Mouse (Mus musculus) retina, adult 2 months (tissue): ENCODE results near the gene Tob1.

Source experiments
- DNase-seq: peaks from one replicate; pipeline ENCODE4 v3.0.0-alpha.2; 2012; ENCODE audit warnings: low read depth, low spot score

The Tob1 gene

DNA sequence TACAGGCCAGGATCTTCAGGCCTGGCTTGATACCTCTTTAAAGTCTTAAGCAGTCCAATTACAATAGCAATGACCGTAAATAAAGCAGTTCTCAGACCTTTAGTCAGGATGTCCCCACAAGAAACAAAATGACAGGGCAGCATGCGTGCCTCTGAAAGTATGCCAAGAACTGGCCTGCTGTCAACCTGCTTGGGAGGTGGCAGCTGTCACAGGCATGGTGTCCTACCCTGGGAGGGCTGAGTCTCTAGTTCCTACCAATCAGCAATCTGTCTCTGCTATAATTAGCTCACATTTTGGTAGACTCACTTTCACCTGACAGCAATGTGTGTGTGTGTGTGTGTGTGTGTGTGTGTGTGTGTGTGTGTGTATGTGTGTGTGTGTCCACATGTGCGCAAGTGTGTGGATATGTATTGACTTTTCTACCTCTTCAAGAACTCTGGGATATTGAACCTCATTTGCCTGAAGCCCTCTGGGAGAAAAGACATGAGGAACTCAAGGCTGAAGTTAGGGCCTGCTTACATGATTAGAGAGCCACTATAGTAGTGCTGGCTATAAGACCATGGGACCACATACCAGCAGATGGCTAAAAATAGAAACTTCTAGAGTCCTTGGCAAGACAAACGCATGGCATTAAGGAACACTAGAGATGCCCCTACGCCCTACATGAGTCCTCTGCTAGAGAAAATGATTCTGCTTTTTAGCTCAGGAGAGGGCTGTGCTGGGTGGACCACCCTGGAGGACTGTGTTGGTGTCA is 18.1 kb downstream of the Tob1 start:
- DNase-seq, result no peak

DNA sequence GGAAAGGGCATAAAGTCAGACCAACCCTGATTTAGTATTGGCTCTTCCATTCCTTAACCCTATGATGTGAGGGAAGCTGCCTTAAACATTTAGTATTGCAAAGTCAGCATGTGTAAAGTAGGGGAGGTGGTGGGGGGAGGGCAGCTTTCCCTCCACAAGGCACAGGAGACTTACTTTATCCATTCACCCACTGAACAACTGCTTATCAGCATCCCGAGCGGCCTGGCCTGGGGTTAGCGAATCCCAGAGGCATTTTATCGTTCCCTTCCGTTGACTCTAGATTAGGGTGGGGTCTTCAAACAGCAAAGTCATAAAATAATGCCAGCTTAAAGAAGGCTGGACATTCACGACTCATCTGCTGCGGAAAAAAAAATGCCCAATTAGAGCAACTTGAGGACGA is 19.0 kb downstream of the Tob1 start:
- DNase-seq, result no peak

DNA sequence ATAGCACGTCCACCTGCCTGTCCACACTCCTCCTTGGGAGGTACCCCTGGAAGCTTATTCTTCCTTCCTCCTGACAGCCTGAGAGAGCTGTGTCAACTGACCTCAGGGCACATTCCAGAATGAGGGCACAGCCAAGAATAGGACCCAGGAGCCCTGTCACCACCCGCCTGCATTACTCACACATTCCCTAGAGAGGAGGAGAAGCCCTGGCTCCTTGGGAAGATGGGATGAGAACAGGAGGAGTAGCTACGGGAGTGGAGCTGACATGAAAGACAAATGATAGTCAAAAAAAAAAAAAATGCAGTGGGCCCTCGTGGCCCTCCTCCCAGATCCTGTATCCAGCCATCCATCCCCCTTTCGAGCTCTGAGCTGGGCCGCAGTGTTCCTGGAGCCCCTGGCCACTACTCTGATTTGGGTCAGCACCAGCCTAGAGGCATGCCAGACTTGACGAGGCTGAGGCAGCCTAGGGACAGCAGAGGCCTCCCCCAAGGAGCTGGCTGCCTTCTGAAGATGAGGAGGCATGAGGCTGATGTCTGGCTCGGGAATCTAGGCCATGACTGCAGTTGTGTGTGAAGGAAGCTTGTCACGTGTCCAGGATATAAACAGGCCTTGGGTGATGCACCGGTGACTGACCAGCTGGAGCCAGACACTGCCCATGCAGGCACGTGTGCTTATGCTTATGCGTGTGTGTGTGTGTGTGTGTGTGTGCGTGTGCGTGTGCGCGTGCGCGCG is 20.7 kb downstream of the Tob1 start:
- DNase-seq, result no peak

DNA sequence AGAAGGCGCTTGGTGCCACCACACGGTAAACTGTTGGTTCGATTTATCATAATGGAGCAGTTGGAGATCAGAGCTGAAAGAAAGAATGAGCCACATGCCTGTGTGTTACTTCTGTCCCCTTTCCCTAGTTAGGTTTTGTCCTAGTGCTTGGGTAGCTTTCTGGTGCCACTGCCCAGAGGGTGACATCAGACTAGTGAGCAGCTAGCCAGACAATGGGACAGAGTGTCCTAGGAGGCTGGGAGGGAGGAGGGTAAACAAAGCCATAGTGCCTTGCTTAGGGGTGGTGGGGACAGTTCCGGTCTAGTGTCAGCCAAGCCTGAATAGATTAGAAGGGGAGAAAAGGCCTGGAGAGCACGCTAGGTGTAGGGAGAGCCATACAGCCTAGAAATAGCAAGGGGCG is 22.2 kb downstream of the Tob1 start:
- DNase-seq, result no peak

DNA sequence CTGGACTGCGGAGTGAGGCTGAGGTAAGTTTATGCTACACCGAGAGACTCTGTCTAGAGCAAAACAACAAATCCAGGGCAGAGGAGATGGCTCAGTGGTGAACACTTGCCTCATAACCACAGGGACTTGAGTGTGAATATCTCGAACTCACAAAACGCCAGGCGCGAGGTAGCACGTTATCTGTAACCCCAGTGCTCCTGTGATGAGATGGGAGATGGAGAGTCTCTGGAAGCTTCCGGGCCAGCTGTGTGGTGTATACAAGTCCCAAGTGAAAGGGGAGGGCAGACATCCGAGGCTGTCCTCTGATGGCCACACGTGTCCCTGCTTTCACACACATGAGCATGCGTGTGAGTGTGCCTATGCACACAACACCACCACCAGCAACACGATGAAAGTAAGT is 23.1 kb downstream of the Tob1 start:
- no peak for DNase-seq

DNA sequence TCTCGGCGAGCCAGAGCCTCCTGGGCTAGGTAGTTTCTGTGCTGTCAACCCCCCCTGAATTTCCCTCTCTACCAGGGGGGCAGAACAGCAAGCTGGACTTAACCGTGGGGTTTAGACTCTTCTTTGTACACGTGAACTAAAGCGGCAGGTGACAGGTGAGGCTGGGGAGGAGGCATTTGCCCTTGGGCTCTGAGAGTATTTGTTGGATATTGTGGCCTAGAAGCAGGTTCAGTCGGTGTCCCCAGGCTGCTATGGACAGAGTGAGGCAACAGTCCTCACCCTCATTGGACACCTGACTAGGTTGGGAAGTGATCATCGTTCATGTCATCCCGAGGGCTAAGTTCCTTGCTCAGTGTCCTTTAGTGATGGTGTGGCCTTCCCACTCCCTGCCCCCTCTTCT is 23.6 kb downstream of the Tob1 start:
- no peak for DNase-seq

DNA sequence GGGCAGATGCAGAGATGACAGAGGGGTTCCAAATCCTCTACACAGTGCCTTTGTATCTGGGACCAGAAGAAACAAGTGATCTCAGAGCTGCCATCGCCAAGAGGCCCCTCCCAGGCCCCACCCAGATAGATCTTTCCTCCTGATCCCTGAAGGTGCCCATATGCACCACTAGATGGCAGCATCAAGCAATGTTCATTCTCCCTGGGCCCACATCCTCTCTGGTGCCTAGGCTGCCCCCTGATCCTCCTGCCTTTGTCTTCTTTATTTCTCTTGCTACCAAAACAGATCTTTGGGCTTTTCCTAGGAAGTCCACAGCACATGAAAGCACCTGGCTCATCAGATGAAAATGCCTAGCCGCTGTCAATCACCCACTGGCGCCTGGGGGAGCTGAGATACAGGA is 24.8 kb downstream of the Tob1 start:
- DNase-seq, result peak; percentile 66

DNA sequence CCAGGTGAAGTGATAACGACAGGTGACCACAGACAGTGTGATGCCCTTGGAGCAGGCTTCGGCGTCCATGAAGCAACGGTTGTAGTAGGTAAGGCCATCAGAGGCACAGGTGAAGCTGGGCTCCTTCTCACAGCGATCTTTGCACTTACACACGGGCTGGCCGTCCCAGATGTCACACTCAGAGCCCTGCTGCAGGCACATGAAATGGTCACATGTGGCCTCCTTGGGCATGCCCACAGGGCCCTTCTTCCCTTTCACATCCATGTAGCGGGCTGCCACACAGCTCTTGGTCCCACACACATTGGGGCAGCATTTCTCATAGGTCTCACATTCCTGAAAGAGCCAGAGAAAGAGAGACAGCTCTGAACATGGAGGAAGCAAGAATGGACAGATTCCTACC is 27.5 kb downstream of the Tob1 start:
- DNase-seq, result no peak

DNA sequence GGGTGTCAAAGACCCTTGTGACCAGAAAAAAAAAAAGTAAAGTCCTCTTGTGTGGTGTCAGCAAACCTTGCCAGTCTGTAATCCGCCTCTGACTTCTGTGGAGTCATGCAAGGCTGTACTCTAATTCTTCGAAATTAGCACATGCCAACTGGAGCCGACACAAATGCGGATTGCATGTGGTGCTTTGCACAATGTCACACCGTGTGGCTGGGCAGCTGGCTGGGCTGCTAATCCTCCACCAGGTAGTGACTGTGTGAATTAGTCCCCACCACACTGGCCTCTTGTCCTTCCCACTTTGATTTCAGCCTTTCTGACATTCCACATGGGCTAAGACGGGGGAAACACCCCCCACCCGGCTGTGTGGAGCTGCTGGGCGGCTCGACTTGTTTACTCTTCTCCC is 28.5 kb downstream of the Tob1 start:
- DNase-seq, result no peak

DNA sequence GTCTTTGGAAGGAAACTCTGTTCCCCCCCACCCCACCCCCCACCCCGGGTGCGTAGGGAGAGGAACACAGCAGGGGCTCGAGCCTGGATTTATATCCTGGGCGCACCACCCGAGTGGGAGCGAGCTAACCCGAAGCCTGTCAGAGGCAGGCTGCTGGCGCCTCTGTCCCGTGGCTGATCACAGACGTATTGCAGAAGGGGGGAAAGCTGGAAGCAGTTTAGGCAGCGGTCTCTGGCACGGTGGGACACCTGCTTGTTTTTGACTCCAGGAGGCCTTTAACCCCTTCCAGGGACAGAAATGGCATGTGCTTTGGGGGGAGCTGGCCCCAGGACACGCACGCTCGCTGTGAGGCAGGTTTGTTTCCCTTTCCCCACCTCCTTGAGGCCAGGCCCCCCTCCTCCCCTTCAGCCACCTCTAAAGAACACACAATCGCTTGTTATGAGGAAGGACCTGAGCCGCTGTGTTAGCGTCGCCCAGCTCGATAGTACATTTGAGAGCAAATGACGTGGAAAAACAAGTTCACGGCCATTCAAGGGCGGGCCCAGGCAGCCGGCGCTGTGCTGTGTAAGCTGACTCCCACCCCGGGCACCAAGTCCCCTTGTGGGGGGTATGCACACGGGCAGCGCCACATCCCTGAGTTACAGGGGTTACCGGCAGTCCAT is 31.6 kb downstream of the Tob1 start:
- DNase-seq, result no peak

DNA sequence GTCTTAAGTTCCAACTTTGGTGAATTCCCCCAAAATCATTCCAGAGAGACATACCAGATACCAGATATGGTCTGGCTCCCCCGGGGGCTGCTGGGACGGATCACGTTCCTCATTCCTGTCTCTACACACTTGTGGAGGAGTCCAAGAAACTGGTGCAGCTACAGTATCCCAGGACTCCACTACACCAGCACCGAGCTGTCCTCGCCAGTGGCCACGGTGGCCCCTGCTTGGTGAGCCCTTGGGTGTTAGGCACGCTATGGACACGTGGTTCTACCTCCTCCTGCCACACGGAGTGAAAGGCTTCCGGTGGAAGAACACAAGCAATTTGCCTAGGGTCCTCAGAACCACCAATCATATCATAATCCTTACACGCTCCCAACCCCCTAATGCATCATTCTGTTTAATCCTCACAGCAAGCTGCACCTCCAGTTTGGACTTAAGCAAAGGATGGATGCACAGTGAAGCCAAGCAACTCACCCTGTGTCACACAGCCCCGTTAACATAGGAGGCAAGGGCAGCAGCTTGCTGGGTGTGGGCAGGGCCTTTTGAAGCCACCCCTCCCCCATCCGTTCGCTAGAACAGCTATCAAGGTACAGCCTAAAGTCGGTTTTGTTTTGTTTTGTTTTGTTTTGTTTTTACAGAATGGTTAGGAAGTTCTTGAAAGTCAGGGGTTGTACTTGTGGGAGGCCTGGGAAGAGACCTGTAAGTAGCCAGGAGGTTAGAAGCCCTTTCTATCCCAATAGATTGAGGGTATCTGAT is 32.3 kb downstream of the Tob1 start:
- DNase-seq, result no peak

DNA sequence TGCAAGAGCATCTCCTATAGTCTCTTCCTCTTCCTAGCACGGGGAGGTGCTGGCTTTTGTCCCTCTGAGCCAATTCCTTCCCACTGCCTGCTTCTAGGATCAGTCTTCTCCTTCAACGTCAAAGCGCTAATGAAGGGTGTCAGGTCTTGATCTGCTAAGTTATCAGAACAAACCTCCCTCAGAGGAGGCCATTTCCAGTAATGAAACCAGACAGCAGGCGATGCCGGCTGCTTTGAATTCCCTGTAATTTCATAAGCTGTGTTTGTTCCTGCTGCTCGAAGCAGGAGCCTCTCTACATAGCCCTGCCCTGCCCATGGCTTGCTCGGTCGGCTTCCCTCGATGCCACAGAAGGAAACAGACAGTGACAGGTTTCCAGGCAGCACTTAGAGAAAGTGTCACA is 33.1 kb downstream of the Tob1 start:
- no peak for DNase-seq

DNA sequence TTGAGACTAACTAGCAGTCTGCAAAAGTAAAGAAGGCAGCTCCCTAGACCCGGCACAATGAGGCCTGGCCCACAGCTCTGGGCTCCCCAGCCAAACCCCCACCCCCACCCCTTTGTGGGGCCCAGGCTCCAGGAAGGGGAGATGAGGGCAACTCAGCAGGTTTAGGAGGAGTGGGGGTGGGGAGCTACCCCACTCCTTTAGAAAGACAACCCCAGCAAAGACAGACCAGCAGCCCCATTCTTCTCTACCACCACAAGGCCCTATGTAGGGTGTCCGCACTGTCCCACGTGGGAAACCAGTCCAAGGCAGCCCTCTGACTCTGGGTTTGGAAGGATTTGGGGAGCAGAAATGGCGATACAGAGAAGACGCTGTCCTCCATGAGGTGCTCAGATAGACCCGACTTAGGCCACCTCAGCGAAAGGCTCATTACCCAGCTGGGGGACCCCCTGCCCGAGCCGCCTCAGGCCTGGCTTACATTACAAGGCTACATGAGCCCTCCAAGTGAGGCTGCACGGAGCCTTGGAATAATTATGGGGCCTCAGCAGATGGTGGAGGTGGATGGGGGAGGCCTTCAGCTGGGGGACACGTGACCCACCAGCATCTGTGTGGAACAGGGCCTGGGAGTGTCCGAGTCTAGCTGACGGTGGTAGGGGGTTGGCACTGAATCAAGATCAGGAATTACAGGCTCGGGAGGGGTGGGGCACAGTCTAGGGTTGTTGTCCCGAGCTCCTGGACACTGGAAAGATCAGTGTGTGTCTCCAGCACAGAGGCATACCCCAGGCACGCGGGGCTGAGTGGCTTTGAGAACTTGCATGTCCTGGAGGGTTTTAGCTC is 34.9 kb downstream of the Tob1 start, which contains the start of gene Wfikkn2:
TSS of gene Wfikkn2 (minus strand) at position 51 of the 834 bp plus-strand sequence.
- no peak for DNase-seq

DNA sequence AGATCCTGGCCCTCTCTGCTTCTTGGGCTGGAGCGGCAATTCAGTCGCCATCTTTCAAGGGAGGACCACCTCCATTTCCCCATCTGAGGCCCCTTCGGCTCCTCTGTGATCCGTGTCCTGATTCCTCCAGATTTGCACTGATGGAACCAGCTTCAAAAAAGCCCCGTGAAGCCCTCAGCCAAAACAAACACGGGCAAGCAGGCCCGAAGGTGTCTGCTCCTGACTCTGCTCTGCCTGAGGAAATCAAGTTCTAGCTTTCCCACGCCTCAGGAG is 35.5 kb downstream of the Tob1 start:
- no peak for DNase-seq

DNA sequence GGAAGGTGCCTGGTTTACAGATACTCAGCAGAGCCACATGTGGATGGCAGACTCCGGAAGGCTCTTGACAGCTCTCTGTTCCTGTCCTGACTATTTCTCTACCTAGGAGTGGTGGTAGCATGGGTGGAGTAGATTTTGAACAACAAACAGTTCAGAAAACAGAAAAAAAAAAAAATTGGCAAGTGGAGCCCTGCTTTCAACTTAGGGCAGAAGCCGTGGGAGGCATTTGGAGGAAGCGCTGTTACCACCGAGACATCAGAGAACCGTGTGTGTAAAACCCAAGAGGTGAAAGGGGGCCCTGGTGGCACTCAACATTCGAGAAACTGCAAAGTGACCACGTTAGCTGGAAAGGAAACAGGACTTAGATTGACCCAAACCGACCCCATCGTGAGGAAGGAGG is 41.9 kb downstream of the Tob1 start:
- no peak for DNase-seq

DNA sequence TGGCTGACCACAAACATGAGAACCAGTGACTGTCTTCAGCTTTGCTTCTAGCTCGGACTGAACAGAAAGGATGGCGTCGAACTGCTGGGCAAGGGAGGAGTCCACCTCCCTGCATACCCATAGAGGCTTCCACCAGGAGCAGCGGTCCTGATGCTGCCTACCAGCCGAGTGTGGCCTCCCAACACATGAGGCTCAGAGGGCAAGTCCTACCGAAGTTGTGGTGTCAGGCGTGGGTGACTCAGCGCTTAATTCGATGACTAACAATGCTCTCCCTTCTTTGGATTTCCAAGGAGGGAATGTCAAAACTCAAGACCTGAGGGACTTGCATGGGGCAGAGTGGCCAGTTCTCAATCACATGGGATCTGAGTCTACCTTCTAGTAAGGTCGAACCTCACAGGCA is 42.4 kb downstream of the Tob1 start:
- no peak for DNase-seq

DNA sequence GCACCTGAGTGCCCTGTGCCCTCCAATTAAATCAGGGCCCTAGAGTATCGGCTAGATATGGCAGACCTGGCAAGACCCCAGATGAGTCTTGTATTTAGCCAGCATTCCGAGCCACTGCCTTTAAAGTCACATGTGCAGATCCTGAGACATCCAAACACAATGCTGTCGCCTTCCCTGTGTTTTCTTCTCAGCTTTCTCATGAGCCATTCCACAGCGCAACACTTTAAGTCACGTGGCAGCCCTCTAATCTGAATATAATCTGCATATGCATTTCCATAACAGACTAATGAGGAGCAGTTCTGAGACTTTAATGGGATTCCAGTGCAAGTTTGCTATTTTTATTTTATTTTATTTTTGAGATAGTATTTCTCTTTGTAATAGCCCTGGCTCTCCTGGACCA is 44.5 kb downstream of the Tob1 start:
- no peak for DNase-seq

DNA sequence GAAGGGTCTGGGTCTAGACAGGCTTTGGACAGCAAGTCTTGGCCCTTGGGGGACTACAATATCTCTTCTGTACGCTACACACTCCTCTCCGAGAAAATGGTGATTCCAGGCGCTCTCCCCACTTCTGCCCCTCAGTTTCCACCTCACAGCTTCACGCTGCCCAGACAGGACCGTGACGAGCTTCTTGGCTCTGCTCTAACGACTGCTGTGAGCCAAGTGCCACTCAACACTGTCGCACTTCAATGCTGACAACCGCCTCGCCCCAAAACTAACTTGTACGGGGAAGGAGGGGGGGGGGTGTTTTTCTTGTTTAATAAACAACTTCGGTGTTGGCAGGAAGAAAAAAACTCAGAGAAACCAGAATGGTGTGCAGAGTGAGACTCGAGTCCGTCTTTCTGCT is 46.7 kb downstream of the Tob1 start:
- no peak for DNase-seq

DNA sequence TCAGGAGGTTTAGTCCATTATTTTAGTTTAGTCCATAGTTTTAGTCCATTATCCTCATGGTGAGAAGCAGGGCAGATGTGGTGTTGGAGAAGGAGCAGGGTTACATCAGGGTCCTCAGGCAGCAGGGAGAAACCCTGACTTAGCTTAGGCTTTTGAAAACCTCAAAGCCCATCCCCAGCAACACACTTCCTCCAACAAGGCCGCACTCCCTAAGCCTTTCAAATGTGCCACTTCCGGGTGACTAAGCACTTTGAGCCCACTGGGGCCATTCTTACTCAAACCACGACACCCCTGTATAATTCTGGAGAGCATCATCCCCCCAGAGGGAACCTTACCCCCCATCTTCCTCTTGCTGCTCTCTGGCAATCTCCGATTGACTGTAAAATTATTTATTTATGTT is 48.6 kb downstream of the Tob1 start:
- no peak for DNase-seq

DNA sequence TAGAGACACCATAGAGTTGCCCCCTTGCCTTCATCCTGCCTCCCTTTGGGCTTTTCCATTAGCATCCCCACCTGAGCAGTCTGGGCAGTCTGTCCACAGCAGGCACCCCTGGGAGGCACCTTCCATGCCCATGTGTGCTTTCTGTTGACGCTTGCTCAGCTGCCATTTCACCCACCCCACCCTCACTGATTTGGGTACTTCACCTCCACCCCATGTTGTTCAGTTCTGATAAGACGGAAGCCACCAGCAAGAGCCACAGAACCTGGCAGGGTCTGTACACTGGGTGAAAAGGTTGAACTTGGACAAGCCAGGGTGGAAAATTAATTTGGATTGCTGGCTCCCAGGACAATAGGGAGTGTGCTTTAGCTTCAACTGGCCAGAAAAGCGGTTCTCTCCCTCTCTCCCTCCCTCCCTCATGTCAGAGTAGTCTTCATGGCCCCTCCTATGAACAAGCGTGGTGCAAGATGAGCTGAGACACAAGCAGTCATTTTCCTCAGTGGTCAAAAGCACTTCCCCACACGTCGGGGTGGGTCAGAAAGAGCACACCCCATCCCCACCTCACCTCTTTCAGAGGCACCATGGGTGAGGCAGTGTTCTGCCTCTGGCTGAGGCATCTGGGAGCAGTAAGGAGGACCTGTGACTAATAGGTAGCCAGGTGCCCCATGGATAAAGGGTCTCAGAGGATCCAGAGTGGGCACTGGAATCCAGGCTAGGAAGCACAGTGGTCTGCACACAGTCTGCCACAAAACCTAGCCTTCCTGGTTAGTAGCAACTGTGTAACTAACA is 50.5 kb downstream of the Tob1 start:
- DNase-seq, result no peak
